Mouse (Mus musculus) spleen, adult 18-20 months (tissue): ENCODE results near the gene Syce3.

Experiments
- DNase-seq, 2 experiments: peaks; one replicate each; pipeline ENCODE4 v3.0.0; 2022; ENCODE audit warnings: mixed read lengths in 2 of 2

Syce3 gene

GRCm38 (mm10) chr15:89421938-89422337 lies 11.6 kb upstream of the Syce3 start:
- DNase-seq, result no peak

GRCm38 (mm10) chr15:89415282-89415681 lies 5.0 kb upstream of the Syce3 start:
- DNase-seq, result no peak

- DNase-seq, result no peak
Measured at GRCm38 (mm10) chr15:89406691-89407090, 3.6 kb downstream of the Syce3 start.

DNA sequence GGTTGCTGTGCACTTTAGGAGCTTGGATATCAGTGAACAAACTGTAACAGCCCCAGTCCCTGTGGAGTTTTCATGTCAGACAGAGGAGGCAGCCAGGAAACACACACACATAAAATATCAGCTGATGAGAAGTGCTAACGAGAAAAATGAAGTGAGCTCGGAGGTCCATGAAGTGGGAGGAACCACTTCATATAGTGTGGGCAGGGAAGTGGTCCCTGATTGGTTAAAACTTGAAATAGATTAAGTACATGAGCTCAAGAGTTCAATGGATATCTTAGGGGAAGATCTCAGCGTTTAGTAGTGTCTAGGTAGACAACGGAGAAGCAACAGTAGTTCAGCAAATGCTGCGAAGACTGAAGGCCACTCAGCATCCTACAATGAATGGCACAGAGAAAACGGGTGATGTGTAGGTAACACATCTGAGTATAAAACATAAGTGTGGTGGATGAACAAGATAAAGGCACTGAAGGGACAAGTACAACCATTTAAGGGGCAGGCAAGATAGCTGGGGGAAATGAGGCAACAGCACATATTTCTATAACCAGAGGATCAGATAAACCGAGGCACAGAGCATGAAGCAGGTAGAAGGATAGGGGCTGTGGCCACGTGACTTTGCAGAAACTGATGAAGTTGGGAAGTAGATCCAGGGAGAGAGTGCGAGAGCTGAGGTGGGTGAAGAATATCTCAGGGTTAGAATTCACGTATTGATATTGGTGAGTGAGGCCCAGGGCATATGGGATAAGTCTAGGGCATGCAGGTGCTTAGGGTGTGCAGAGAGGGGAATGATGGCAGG lies 5.3 kb downstream of the Syce3 start:
- DNase-seq, result no peak

DNA sequence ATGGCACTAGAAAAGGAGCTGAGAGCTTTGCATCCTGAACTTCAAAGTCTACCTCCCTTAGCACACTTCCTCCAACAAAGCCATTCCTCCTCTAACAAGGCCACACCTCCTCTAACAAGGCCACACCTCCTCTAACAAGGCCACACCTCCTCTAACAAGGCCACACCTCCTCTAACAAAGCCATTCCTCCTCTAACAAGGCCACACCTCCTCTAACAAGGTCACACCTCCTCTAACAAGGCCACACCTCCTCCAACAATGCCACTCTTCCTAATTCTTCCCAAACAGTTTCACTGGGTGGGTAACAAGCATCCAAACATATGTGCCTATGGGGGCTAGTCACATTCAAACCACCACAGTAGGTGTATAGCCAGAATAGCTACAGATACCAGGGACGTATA lies 7.8 kb downstream of the Syce3 start:
- DNase-seq, result no peak

DNA sequence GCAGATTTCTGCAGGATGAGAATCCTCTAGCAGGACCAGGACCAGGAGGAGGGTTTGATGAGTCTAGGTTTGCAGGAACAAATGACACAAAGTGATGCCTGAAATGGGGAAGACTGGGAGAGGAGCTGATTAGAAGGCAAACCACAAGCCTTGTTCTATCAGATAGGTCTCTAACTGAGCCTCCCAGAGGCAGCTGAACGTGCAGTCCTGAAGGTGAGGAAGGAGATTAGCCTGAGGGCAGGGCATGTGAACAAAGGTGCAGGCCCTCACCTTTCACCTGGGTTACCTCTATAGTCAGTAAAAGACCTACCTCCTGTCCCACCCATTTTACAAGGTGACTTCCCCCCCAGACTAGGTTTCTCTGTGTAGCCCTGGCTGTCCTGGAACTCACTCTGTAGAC lies 10.6 kb downstream of the Syce3 start:
- DNase-seq, result no peak

GRCm38 (mm10) chr15:89398146-89398545 lies 12.2 kb downstream of the Syce3 start:
- DNase-seq, result no peak

DNA sequence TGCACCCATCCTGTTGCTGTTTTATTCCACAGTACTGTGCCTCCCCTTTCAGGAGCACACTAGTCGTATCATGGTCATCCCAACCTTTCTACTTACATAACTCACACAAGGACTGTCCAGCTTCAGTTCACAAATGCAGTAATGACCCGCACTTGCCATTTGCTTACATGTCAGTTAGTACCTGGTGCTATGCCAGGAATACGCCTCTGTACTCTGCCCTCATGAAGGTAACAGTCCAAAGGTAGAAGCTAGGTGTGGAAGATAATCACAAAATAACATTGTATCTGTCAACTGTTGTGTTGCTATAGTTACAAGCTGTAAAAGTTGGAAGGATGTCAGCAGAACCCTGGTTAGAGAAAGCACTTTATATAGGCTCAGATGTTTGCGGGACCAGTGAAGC lies 13.4 kb downstream of the Syce3 start:
- DNase-seq, result no peak

DNA sequence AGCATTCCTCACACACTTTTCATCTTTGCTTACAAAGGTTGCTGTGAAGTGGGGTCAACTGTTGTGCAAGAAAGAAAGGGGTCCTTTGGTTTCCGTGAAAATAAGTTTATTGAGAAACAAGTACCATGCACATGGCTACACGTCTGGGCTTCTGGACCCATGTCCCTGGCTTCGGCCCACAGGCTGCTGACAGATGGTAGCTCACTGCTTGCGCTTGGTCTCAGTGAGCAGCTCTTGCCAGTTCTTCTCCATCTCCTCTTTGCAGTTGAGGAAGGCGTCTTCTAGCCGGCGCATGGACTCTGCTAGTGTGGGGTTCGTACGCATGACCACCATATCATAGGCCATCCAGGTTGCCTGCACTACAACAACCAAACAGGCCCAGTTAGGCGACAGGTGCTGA lies 20.2 kb downstream of the Syce3 start:
- no peak for DNase-seq

DNA sequence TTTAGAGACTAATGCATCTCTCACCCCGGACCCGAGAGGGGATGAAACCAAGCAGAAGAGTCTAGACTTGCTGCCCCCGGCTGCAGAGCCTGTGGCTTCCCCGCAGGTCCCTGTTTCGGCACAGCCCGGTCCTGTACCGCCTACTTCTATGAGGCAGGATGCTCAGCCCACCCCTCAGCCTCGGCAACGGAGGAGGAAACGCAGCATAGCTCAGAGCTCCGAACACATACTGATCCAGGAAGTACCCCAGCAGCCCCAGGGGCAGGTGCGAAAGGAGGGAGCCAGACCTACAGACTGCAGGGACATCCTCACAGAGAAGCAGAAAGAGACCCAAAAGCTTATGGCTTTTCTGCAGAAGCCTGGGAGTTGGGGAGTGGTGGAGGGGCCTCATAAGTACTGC lies 23.2 kb downstream of the Syce3 start:
- no peak for DNase-seq

- no peak for DNase-seq
Measured at GRCm38 (mm10) chr15:89384617-89385016, 25.7 kb downstream of the Syce3 start, which contains the start of gene Klhdc7b. Klhdc7b (plus strand) TSS chr15:89384917.

- no peak for DNase-seq
Measured at GRCm38 (mm10) chr15:89379429-89379828, 30.9 kb downstream of the Syce3 start.

DNA sequence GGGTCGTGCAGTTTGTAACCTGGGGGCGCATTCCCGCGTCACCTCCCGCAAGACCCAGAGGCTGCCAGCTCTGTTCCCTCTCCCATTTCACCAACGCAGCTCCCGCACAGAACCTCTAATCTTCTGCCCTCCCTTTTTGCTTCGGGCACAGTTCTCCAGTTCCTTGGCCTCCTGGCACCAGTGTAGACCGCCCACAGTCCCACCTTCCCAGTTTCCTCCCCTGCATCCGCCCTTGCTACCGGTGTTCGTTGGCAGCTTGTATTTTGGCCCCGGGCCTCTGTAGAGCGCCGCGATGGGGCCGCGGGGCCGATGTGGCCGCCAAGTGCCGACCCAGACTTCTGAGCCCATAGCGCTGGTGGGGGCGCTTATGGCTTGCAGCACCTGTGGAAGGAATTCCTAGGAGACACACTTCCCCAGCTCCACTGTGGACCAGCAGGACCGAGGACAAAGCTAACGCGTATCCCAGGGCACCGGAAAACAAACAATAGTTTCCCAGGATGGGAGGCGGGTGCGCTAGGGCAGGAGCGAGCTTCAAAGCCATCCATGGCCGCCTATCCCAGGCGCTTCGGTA lies 31.4 kb downstream of the Syce3 start, which contains the start of gene Odf3b:
TSS of gene Odf3b (minus strand) at position 452 of the 571 bp plus-strand sequence.
- no peak for DNase-seq

GRCm38 (mm10) chr15:89377938-89378828 lies 32.1 kb downstream of the Syce3 start:
- no peak for DNase-seq

DNA sequence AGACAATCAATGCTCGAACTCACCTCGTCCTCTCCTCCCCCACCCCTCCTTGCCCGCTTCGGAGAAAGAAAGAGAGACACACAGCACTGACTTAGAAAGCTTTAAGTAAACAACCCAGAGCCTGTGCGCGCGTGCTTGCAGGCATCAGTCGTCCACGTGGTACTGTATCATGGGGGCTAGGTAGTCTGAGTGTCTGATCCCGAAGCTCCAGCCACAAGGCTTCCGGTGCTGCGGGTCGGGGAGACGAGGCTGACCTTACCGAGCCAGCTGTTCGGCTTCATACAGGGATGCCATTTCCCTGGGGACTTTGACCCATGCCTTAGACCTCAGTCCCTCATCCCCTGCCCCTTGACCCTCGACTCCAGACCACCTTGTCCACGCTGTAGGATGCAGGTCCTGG lies 32.9 kb downstream of the Syce3 start:
- DNase-seq, result no peak

DNA sequence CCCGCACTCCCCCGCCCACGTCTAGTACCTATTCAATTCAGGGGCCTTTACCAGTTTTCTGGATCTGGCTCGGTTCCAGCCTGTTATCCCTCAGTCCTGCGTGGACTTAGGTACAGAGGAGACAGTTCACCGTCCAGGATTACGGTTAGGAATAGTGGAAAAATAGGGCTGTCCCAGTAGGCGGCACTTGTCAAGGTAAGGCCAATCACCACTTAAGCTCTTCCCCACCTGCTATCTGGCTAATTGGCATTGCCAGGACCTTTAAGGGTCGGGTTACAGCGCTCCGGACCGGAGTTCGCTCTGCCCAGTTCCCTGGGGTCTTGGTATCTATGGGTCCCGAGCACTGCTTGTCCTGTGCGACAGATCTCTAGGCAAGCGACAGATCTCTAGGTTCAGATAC lies 33.3 kb downstream of the Syce3 start, which contains the start of gene Tymp:
TSS of gene Tymp (minus strand) at position 83 of the 400 bp plus-strand sequence.
- DNase-seq, result no peak

GRCm38 (mm10) chr15:89376040-89376439 lies 34.3 kb downstream of the Syce3 start:
- DNase-seq, result no peak

- DNase-seq, result no peak
Measured at GRCm38 (mm10) chr15:89374801-89375534, 35.3 kb downstream of the Syce3 start.

- DNase-seq, result no peak
Measured at GRCm38 (mm10) chr15:89374340-89374739, 36.0 kb downstream of the Syce3 start.

DNA sequence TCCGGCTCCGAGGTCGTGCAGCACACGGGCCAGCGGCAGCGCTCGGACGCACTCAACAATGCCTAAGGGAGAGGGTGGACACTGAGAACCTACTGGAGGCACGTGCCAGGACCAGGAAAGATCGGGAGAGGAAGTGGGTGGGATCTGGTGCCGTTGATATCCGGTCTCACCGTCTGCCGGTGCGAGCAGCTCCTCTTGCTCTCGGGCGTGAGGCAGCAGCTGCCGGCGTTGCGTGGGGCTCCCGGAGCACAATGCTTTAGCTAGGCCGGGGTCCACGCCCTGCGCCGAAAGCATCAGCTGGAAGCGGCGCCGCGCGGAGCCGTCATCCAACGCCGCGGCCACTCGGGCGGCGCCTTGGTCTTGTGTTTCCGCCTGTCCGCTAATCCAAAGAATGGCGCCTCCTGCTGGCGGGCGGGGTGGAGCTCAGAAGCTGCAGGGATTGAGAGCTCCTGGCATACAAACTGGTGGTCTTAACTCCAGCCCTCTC lies 36.5 kb downstream of the Syce3 start, which contains the start of gene Sco2:
TSS of gene Sco2 (minus strand) at position 85 of the 487 bp plus-strand sequence.
- peak; percentile 81 to 96 for DNase-seq

GRCm38 (mm10) chr15:89373027-89373761 lies 37.1 kb downstream of the Syce3 start:
- peak; percentile 75 to 89 for DNase-seq

- DNase-seq, result no peak
Measured at GRCm38 (mm10) chr15:89372536-89372935, 37.8 kb downstream of the Syce3 start.
